Mouse (Mus musculus): ENCODE results near the gene Olfr19.
"Not testable (repeated sequence)": the region's sequence is repeated elsewhere in the genome, so short reads cannot be mapped to it uniquely, and the experiment has no call there.

Gene Olfr19

GRCm38 (mm10) chr16:16676305-16676704, at the start of gene Olfr19:
TSS of gene Olfr19 (minus strand) at chr16:16676405.
- DNase-seq (ENCODE audit: low spot score) = no peak

GRCm38 (mm10) chr16:16684975-16685374, 8.8 kb upstream of the Olfr19 start:
- no peak for DNase-seq (ENCODE audit: low spot score)

GRCm38 (mm10) chr16:16684053-16684452, 7.8 kb upstream of the Olfr19 start:
- DNase-seq (ENCODE audit: low spot score) = no peak

GRCm38 (mm10) chr16:16664994-16665393, 11.2 kb downstream of the Olfr19 start:
- DNase-seq (ENCODE audit: low spot score) = no peak

- DNase-seq (ENCODE audit: low spot score) = not testable (repeated sequence)
Measured at GRCm38 (mm10) chr16:16664516-16664915, 11.7 kb downstream of the Olfr19 start.

- DNase-seq (ENCODE audit: low spot score) = no peak
Measured at GRCm38 (mm10) chr16:16645148-16645547, 31.1 kb downstream of the Olfr19 start.

GRCm38 (mm10) chr16:16633730-16634129, 42.5 kb downstream of the Olfr19 start:
- no peak for DNase-seq (ENCODE audit: low spot score)

Data from yolk sac, embryonic 10.5 days (tissue).